In genomic region chr6:72714726-72715125, GRCm38 (mm10) we compare ENCODE assay signal across 8 mouse cellular contexts.
DNase-seq lines count a peak whose midpoint lies in the region; ATAC-seq and TF ChIP-seq lines count a peak whose summit lies in the region.

No protein-coding gene starts in this region.

- 0 out of 2 replicates have a peak overlapping the region, but pooled peaks have one; percentile 13 for H3K4me2 ChIP-seq in heart, embryonic 12.5 days

- 10% methylated on average over 4 of the region's 4 CpGs for WGBS in heart, embryonic 12.5 days
- 11% methylated on average over 4 of the region's 4 CpGs for WGBS in cerebellum, adult 2 months

- no peak overlapping the region for H3K27ac ChIP-seq in layer of hippocampus, adult 2 months
- peak overlapping the region; percentile 59; the same call in 1 of the 2 replicates for H3K27ac ChIP-seq in heart, embryonic 12.5 days (ENCODE audit: poor library complexity, severe bottlenecking)
- H3K27ac ChIP-seq in cerebellum, adult 2 months (ENCODE audit: insufficient read depth, low read length): no peak overlapping the region

- no peak overlapping the region for H3K9ac ChIP-seq in heart, embryonic 12.5 days

- TF ChIP-seq POLR2A in cerebellum, adult 2 months (IDR thresholded peaks at IDR 0.05; ENCODE audit: borderline replicate concordance, insufficient read depth, low read length): no peak

- peak; percentile 30 to 39 for DNase-seq in layer of hippocampus, adult 2 months (ENCODE audit: low spot score in 2 of 2)
- no peak for DNase-seq in layer of hippocampus, adult 18-20 months (ENCODE audit: low spot score in 2 of 2)
- DNase-seq in kidney, postnatal 10 days: peak; percentile 71
- peak; percentile 34 for DNase-seq in right cerebral cortex, adult 18-20 months
- no peak for DNase-seq in thymus, postnatal 14 days
- no peak for DNase-seq in urinary bladder, postnatal 14 days (ENCODE audit: low spot score)
- no peak for DNase-seq in cerebellum, adult 2 months

- H3K9me3 ChIP-seq in heart, embryonic 12.5 days (replicated peaks): no peaks in the 10 kb centered on the region

- no peaks in the 10 kb centered on the region for H3K27me3 ChIP-seq in heart, embryonic 12.5 days (replicated peaks)
- H3K27me3 ChIP-seq in cerebellum, adult 2 months (ENCODE audit: control insufficient read depth, insufficient read depth, low read length): no peaks in the 10 kb centered on the region

- ATAC-seq in heart, embryonic 12.5 days (ENCODE audit: insufficient number of reproducible peaks, low FRiP score): peak; percentile 75

- peaks cover 35% of the 10 kb centered on the region for H3K4me1 ChIP-seq in heart, embryonic 12.5 days (replicated peaks)
- H3K4me1 ChIP-seq in cerebellum, adult 2 months (ENCODE audit: control insufficient read depth, insufficient read depth, low read length): no peaks in the 10 kb centered on the region

- no peak for TF ChIP-seq CTCF in layer of hippocampus, adult 2 months (conservative IDR thresholded peaks at IDR 0.05)
- no peak for TF ChIP-seq CTCF in cerebellum, adult 2 months (IDR thresholded peaks at IDR 0.05; ENCODE audit: borderline replicate concordance, insufficient read depth, low read depth, low read length)

- no peak overlapping the region for H3K4me3 ChIP-seq in layer of hippocampus, adult 2 months
- no peak overlapping the region for H3K4me3 ChIP-seq in heart, embryonic 12.5 days
- H3K4me3 ChIP-seq in cerebellum, adult 2 months (replicated peaks; ENCODE audit: insufficient read depth, low read depth, low read length): no peak overlapping the region

- H3K36me3 ChIP-seq in heart, embryonic 12.5 days: no peaks in the 10 kb centered on the region; the same call in 1 of the 2 replicates

Comparison
In these comparisons a context has a peak if more than half of its experiments do, and no peak if none do; other contexts are left out.
1. DNase-seq: peak in layer of hippocampus, adult 2 months (2 of 2), kidney, postnatal 10 days (single experiment) and right cerebral cortex, adult 18-20 months (single experiment); none in layer of hippocampus, adult 18-20 months (0 of 2), thymus, postnatal 14 days (single experiment), urinary bladder, postnatal 14 days (single experiment) and cerebellum, adult 2 months (0 of 2).